Mouse (Mus musculus) embryo, embryonic 10 days (tissue): ENCODE measurements around the gene Zmynd10.

Source experiments
- DNase-seq: peaks from one replicate; pipeline ENCODE4 v3.0.0-alpha.2; 2015; ENCODE audit warnings: low spot score

Gene Zmynd10

GRCm38 (mm10) chr9:107580501-107581317, 33.6 kb downstream of the Zmynd10 start, which contains the start of gene Hyal3:
Hyal3 (plus strand) TSS chr9:107580818.
- peak; percentile 93 for DNase-seq

DNA sequence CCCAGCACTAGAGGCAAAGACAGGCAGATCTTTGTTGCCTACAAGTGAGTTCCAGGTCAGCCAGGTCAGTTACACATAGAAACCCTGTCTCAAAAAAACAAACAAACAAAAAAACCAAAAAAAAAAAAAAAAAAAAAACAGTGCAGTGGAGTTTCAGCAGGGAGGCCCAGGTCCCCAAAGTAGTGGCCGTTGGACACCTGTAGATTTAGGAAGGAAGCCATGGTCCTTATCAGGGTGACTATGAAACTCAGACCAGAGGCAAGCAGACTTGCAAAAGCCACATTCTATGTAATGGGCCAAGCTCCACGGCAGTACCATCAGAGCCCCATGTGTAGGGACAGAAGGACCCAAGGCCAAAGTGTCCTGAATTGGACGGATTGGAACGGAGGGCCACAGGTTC, 34.5 kb downstream of the Zmynd10 start:
- DNase-seq: no peak

GRCm38 (mm10) chr9:107582509-107583062, 35.5 kb downstream of the Zmynd10 start:
- DNase-seq: no peak

- DNase-seq: no peak
Observed at GRCm38 (mm10) chr9:107583174-107583573, 36.1 kb downstream of the Zmynd10 start.

DNA sequence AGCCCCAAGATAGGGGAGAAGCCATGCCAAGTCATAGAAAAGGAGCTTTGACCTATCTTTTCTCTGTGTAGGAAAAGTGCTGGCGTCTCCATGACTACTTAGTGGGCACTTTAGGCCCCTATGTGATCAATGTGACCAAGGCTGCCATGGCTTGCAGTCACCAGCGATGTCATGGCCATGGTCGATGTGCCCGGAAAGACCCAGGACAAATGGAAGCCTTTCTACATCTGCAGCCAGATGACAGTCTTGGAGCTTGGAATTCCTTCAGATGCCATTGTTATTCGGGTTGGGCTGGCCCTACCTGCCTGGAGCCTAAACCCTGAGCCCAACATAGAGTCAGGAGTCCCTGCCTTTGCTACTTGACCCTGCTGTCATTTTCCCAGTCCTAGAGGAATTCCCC, 39.4 kb downstream of the Zmynd10 start:
- DNase-seq: no peak

GRCm38 (mm10) chr9:107586974-107587832, 40.1 kb downstream of the Zmynd10 start, which contains the start of gene Ifrd2:
Ifrd2 (plus strand) TSS chr9:107587642.
- DNase-seq: peak; percentile 100

GRCm38 (mm10) chr9:107587833-107588639, 40.9 kb downstream of the Zmynd10 start:
- DNase-seq: peak; percentile 80

DNA sequence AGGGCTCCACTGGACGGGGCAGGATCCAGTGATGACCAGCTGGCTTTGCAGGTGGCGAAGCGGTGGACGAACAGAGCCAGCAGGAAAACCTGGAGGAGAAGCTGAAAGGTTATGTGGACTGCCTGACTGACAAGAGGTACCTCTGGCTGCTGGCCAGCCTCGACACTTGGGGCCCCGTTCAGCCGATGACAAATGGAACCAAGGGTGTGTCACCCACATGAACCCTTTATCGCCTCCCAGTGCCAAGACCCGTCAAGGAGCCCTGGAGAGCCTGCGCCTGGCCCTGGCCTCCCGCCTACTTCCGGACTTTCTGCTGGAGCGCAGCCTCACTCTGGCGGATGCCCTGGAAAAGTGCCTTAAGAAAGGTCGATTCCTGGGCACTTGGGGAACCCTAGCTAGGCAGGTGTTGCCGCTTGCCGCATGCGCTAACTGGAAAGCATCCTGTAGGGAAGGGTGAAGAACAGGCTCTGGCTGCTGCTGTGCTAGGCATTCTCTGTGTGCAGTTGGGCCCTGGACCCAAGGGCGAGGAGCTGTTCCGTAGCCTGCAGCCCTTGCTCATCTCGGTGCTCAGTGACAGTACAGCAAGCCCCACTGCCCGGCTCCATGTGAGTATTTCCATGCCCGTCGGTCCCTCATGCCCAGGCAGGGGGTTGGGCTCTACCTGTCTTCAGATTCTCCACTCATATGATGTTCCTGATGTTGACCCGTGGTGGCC, 43.1 kb downstream of the Zmynd10 start:
- DNase-seq: no peak

- DNase-seq: no peak
Observed at GRCm38 (mm10) chr9:107590773-107591060, 43.6 kb downstream of the Zmynd10 start.

DNA sequence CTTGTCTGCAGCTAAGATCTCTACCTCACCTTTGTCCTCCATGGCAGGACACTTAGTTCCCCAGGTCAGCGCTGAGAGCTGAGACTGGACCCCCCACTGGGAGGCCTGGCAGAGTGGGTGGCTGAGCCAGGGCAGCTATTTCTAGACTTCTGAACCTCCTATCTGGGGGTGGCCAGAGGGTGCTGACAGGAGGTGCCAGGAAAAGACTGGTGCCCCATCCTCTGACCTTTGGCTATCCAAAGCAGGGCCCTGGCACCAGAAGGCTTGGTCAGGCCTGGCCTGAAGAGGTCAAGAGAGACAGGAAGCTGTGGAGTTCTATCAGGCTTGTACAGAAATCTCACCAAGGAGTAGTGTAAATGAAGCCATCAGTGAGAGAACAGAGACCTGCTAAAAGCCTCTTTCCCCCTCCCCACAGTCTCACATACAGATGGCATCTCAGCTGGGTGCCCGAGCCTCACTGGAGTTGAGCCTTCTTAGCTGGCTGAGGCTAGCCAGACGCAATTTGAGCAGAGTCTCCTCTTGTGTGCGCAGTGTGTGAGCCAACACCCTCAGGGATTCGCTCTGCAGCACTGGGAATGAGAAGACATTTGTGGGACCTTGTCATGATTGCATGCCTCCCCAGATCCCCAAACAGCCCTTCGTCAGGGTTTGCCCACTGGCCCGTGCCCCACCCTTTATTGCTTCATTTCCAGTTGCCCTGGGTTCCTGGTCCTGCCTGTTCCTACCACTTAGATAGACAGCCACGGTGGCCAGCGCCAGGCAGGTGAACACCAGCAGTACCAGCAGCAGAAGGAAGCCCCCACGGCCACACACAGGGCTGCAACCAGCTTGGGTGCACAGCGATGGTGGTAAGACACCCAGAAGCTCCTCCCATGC, 46.2 kb downstream of the Zmynd10 start:
- DNase-seq: no peak

GRCm38 (mm10) chr9:107594281-107595062, 47.4 kb downstream of the Zmynd10 start:
- DNase-seq: no peak

- no peak for DNase-seq
Observed at GRCm38 (mm10) chr9:107596619-107597569, 49.8 kb downstream of the Zmynd10 start.

GRCm38 (mm10) chr9:107598385-107598784, 51.3 kb downstream of the Zmynd10 start:
- no peak for DNase-seq

GRCm38 (mm10) chr9:107599433-107599832, 52.3 kb downstream of the Zmynd10 start:
- no peak for DNase-seq

DNA sequence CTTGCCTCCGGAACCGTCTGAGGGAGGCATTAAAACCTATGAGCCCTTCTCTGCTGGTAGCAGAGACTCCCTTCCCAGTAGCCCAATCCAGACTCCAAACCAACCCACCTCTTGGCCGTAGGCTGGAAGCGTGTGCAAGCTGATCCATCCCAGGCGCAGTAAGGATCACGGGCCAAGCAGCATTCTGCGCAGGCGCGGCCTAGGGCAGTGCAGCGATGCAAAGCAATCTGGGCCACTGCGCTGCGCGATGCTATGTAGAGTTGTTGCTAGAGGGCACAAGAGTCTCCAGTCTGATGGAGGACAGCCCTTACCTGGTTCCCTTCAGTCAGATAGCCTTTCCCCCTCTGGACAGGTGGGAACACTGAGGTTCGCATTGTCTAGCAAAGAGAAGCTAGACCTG, 52.7 kb downstream of the Zmynd10 start:
- peak; percentile 50 for DNase-seq

- DNase-seq: no peak
Observed at GRCm38 (mm10) chr9:107600745-107601144, 53.6 kb downstream of the Zmynd10 start.
